Mouse (Mus musculus): ENCODE data around the gene Zfp992. TPM values are rescaled to one million over a fixed set of nuclear protein-coding genes. Genes with fewer than 3 reads are reported as not detected.
"Not testable (repeated sequence)": the region's sequence is repeated elsewhere in the genome, so short reads cannot be mapped to it uniquely, and the experiment has no call there.

Zfp992 gene
- polyA plus RNA-seq (2012; fragmentation: generic; extraction: Trizol): 1.1 TPM
- long read RNA-seq, experiment 1, partial matches to known transcripts: 1 of 11 reads
- long read RNA-seq, experiment 1, other reads (novel, unspliced or antisense): 10 of 11 reads
- long read RNA-seq, experiment 2, partial matches to known transcripts: 0 of 1 reads
- long read RNA-seq, experiment 2, other reads (novel, unspliced or antisense): 1 of 1 reads

DNA sequence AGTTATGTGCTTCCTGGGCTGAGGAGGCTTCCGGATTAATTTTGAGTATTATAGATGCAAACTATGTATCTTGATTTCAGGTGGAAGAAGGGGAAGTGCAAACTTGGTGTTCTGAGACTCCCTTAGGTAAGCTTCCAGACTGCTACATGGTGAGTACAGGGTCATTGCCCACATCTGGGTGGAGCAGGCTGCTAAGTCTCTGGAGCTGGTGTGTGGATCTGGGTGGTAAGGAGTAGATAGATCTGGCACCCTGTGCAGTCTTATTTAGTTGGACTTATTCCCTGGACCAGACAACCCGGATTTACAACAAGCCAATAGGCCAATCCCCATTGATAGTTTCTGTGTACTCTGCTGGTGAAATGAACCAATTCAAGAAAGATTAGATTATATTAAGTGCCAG lies at the start of gene Zfp992:
TSS of gene Zfp992 (plus strand) at position 74 of the 400 bp plus-strand sequence.
- not testable (repeated sequence) for H3K36me3 ChIP-seq (ENCODE audit: control insufficient read depth, insufficient read depth); H3K27me3 ChIP-seq (ENCODE audit: control insufficient read depth, insufficient read depth, insufficient read length); H3K79me2 ChIP-seq (ENCODE audit: control insufficient read depth, insufficient read depth); H3ac ChIP-seq (ENCODE audit: control insufficient read depth, insufficient read length, low read depth); H3K4me3 ChIP-seq (ENCODE audit: insufficient read depth, poor library complexity, severe bottlenecking); H3K79me3 ChIP-seq (ENCODE audit: low read depth)

DNA sequence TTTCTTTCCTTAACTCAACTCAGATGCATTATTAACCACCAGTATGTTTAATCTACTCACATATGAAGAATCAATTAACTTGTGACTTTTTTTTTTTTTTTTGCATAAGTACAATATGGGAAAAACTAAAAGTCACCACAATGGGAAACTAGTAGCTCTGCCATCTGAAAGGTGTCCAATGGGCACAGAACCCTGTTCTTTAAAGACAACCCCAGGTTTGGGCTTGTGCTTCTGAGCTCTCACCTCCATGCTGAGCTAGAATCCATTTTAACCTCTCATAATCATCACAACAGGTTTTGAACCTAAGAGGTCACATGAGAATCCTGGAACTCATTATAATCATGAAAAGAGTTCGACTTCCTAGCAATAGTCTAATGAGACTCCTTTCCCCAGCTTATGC lies 19.4 kb upstream of the Zfp992 start:
- H3K4me3 ChIP-seq (ENCODE audit: insufficient read depth, poor library complexity, severe bottlenecking); H3K79me2 ChIP-seq (ENCODE audit: control insufficient read depth, insufficient read depth); H3K79me3 ChIP-seq (ENCODE audit: low read depth); H3K27me3 ChIP-seq (ENCODE audit: control insufficient read depth, insufficient read depth, insufficient read length); H3ac ChIP-seq (ENCODE audit: control insufficient read depth, insufficient read length, low read depth); H3K36me3 ChIP-seq (ENCODE audit: control insufficient read depth, insufficient read depth): not testable (repeated sequence)

DNA sequence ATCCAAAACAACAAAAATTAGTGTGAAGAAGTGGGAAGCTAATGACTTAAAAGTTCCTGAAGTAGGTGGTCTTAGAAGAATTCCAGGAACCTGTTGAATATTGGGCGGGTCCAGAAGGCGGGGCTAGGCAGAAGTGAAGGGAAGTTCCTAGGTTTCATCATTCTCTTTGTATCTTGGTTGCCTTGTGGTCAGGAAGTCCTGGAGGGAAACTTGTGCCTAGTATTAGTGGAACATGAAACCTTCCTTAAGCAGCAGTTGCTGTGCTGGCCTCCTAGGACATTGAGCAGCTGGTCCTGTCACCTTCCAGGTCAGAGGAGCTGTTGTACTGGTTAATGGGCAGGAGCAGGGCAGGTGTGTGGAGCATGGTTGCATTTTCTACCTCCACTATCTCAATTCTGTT lies 17.9 kb upstream of the Zfp992 start:
- not testable (repeated sequence) for H3K4me3 ChIP-seq (ENCODE audit: insufficient read depth, poor library complexity, severe bottlenecking); H3K27me3 ChIP-seq (ENCODE audit: control insufficient read depth, insufficient read depth, insufficient read length); H3K36me3 ChIP-seq (ENCODE audit: control insufficient read depth, insufficient read depth); H3K79me2 ChIP-seq (ENCODE audit: control insufficient read depth, insufficient read depth); H3K79me3 ChIP-seq (ENCODE audit: low read depth); H3ac ChIP-seq (ENCODE audit: control insufficient read depth, insufficient read length, low read depth)

DNA sequence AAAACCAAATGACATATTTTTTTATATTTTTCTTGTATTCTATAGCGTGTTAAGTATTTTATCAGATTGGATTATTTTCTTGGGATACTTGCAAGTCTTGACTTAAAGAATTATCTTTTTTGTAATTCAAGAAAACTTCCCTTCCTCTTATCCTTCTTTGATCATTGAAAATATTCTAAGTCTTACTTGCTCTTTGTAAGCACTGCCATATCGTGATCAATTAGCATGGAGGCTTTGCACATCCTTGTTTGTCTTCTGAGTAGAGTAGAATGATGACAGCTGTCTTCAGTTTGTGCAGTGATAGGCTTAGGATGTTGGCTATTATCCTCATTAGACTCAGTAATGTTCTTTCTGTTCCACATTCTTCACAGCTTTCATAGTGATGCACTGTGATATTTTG lies 13.3 kb upstream of the Zfp992 start:
- not testable (repeated sequence) for H3K4me3 ChIP-seq (ENCODE audit: insufficient read depth, poor library complexity, severe bottlenecking); H3K79me3 ChIP-seq (ENCODE audit: low read depth); H3ac ChIP-seq (ENCODE audit: control insufficient read depth, insufficient read length, low read depth); H3K27me3 ChIP-seq (ENCODE audit: control insufficient read depth, insufficient read depth, insufficient read length); H3K79me2 ChIP-seq (ENCODE audit: control insufficient read depth, insufficient read depth); H3K36me3 ChIP-seq (ENCODE audit: control insufficient read depth, insufficient read depth)

DNA sequence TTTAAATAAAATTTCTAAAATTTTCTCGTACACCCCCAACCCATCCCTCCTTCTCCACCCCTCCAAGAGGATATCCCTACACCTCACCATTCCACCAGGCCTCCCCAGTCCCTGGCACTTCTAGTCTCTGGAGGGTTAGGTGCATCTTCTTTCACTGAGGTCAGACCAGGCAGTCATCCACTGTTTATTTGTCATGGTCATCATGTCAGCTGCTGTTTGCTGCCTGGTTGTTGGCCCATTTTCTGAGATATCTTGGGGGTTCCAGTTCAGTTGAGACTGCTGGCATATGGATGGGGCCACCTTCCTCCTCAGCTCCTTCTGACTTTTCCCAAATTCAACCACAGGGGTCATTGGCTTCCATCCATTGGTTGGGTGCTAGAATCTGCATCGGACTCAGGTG lies 11.6 kb upstream of the Zfp992 start:
- not testable (repeated sequence) for H3K36me3 ChIP-seq (ENCODE audit: control insufficient read depth, insufficient read depth); H3K27me3 ChIP-seq (ENCODE audit: control insufficient read depth, insufficient read depth, insufficient read length); H3K79me2 ChIP-seq (ENCODE audit: control insufficient read depth, insufficient read depth)

DNA sequence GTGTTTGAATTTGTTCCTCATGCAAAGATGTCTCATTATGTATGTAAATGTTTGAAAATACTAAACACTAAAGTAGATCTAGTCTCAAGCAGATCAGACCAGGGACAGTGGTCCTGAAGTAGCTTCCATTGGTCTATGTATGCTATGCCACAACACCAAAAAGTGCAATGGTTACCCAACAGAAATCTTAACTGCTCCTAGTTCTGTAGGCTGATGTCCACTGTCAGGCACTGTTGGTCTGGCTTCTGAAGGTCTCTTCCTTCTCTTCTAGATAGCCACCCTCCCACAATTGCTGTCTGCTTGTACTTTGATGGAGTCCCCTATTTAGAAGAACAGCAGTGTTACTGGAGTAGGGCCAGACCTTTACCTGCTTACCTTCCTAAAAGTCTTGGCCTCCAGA lies 4.5 kb upstream of the Zfp992 start:
- H3K27me3 ChIP-seq (ENCODE audit: control insufficient read depth, insufficient read depth, insufficient read length); H3ac ChIP-seq (ENCODE audit: control insufficient read depth, insufficient read length, low read depth); H3K79me2 ChIP-seq (ENCODE audit: control insufficient read depth, insufficient read depth); H3K36me3 ChIP-seq (ENCODE audit: control insufficient read depth, insufficient read depth); H3K4me3 ChIP-seq (ENCODE audit: insufficient read depth, poor library complexity, severe bottlenecking); H3K79me3 ChIP-seq (ENCODE audit: low read depth): not testable (repeated sequence)

More for the DNA sequence above, 11.6 kb upstream of the Zfp992 start:
- not testable (repeated sequence) for H3K4me3 ChIP-seq (ENCODE audit: insufficient read depth, poor library complexity, severe bottlenecking); H3ac ChIP-seq (ENCODE audit: control insufficient read depth, insufficient read length, low read depth); H3K79me3 ChIP-seq (ENCODE audit: low read depth)

DNA sequence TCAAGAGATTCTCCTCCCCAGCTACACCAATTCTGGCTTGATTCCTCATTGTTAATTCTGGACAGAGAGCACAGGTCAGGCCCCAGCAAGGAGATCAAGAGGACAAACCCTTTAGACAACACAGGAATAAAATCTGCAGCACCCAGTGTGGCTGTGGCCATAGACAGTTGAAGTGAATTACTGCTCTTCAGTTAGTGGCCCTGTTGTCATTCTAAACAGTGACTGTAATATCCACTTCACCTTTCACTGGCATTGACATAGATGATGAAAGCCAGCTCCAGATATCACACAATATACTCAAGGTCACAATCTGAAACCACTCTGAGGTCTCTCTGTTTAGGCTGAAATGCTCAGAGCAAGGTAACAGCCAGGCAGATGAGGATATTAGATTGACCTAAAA lies 3.7 kb upstream of the Zfp992 start:
- H3K4me3 ChIP-seq (ENCODE audit: insufficient read depth, poor library complexity, severe bottlenecking); H3ac ChIP-seq (ENCODE audit: control insufficient read depth, insufficient read length, low read depth); H3K36me3 ChIP-seq (ENCODE audit: control insufficient read depth, insufficient read depth); H3K79me3 ChIP-seq (ENCODE audit: low read depth); H3K27me3 ChIP-seq (ENCODE audit: control insufficient read depth, insufficient read depth, insufficient read length); H3K79me2 ChIP-seq (ENCODE audit: control insufficient read depth, insufficient read depth): not testable (repeated sequence)

DNA sequence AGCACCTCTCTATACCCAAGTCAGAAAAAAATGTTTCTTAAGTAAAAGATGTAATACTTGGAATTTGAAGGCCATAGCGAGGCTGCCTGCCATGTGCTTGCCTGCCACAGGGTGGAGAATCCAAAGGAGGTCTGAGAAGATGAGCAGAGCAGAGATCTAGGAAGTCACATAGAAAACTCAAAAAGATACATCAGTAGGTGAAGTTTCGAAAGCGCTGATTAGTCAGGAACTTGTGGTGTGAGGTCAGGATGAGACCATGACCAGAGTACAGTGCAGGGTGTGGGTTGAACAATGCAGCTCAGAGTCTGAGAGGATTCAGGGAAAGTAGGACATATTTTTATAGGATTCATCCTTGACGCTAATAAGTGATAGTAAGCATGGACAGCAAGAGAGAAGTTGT lies 2.7 kb upstream of the Zfp992 start:
- not testable (repeated sequence) for H3K36me3 ChIP-seq (ENCODE audit: control insufficient read depth, insufficient read depth); H3K4me3 ChIP-seq (ENCODE audit: insufficient read depth, poor library complexity, severe bottlenecking); H3K79me3 ChIP-seq (ENCODE audit: low read depth); H3ac ChIP-seq (ENCODE audit: control insufficient read depth, insufficient read length, low read depth); H3K79me2 ChIP-seq (ENCODE audit: control insufficient read depth, insufficient read depth); H3K27me3 ChIP-seq (ENCODE audit: control insufficient read depth, insufficient read depth, insufficient read length)

DNA sequence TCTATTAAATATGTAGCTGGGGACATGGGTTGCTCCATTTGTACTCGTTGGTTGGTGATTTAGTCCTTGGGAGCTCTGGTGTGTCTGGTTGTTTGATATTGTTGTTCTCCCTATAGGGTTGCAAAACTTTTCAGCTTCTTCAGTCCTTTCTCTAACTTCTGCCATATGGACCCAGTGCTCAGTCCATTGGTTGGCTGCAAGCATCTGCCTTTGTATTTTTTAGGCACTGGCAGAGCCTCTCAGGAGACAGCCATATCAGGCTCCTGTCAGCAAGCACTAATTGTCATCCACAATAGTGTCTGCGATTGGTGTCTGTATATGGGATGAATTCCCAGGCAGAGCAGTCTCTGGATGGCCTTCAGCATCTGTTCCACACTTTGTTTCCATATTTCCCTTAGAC lies 1.8 kb upstream of the Zfp992 start:
- H3K79me2 ChIP-seq (ENCODE audit: control insufficient read depth, insufficient read depth); H3K79me3 ChIP-seq (ENCODE audit: low read depth); H3K36me3 ChIP-seq (ENCODE audit: control insufficient read depth, insufficient read depth); H3K4me3 ChIP-seq (ENCODE audit: insufficient read depth, poor library complexity, severe bottlenecking); H3ac ChIP-seq (ENCODE audit: control insufficient read depth, insufficient read length, low read depth); H3K27me3 ChIP-seq (ENCODE audit: control insufficient read depth, insufficient read depth, insufficient read length): not testable (repeated sequence)

DNA sequence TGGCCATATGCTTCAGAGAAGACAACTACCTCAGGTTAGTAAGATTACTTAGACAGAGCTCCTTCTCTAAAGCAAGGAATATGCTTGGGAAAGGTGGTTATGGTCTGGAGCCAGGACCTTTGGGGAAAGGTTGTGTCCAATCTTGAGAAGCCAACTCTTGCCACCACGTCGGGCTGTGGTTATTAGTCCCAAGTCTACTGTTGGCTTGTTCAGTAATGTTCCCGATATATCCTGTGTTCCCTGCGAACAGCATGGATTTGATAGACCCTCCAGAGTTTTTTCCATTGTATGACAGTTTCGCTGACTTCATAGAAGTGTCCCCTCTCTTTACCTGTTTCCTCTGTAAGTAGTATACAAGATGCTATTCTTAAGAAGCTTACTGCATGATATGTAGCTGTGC lies 888 bp downstream of the Zfp992 start:
- not testable (repeated sequence) for H3ac ChIP-seq (ENCODE audit: control insufficient read depth, insufficient read length, low read depth); H3K79me3 ChIP-seq (ENCODE audit: low read depth); H3K79me2 ChIP-seq (ENCODE audit: control insufficient read depth, insufficient read depth); H3K36me3 ChIP-seq (ENCODE audit: control insufficient read depth, insufficient read depth); H3K27me3 ChIP-seq (ENCODE audit: control insufficient read depth, insufficient read depth, insufficient read length); H3K4me3 ChIP-seq (ENCODE audit: insufficient read depth, poor library complexity, severe bottlenecking)

DNA sequence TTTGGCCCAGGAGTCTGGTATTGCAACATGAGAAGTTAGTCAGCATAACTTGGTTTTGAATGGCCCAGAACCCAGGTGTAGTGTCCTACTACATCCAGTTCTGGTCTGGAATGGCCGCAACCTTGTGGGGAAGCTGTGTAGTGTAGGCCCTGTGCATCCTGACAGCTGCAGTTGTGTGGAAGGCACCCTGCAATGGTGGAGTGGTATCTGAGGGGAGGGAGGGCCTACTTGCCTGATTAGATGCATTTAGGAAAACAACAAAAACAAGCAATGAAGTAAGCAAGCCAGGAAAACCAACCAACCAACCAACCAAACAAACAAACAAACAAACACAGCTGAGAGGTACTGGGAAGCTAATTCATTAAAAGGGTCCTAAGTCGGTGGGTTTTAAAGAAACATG lies 3.8 kb downstream of the Zfp992 start:
- H3K4me3 ChIP-seq (ENCODE audit: insufficient read depth, poor library complexity, severe bottlenecking); H3ac ChIP-seq (ENCODE audit: control insufficient read depth, insufficient read length, low read depth); H3K36me3 ChIP-seq (ENCODE audit: control insufficient read depth, insufficient read depth); H3K27me3 ChIP-seq (ENCODE audit: control insufficient read depth, insufficient read depth, insufficient read length); H3K79me3 ChIP-seq (ENCODE audit: low read depth); H3K79me2 ChIP-seq (ENCODE audit: control insufficient read depth, insufficient read depth): not testable (repeated sequence)

DNA sequence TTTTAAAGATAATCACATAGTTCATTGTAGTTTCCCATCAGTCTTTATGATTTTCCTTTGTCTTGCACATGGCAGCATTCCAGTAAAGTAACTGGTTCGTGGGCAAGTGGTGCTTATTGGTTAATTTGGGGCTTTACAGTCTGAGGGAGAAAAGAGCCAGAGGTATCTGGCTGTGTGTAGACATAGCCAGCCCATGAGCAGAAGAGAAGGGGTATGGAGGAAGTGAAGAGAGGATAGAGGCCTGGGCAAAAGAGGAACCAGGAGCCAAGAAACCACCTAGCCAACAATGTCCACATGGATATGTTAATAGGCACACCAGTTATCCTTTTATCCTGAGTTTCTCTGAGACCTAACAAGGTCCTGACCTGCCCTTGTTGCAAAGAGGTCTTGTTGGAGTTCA lies 5.3 kb downstream of the Zfp992 start:
- H3K79me2 ChIP-seq (ENCODE audit: control insufficient read depth, insufficient read depth); H3K27me3 ChIP-seq (ENCODE audit: control insufficient read depth, insufficient read depth, insufficient read length); H3ac ChIP-seq (ENCODE audit: control insufficient read depth, insufficient read length, low read depth): not testable (repeated sequence)

More for the DNA sequence above, 5.3 kb downstream of the Zfp992 start:
- not testable (repeated sequence) for H3K79me3 ChIP-seq (ENCODE audit: low read depth); H3K36me3 ChIP-seq (ENCODE audit: control insufficient read depth, insufficient read depth); H3K4me3 ChIP-seq (ENCODE audit: insufficient read depth, poor library complexity, severe bottlenecking)
